Mouse (Mus musculus) brain, embryonic 14.5 days (tissue): Measurements from ENCODE around the gene Apobr.

Experiments used
- CTCF ChIP-seq: fragments of 200-500 bp; IDR thresholded peaks from 2 replicates; pipeline ENCODE4 v1.5.1; 2012; ENCODE audit warnings: inconsistent platforms, mild to moderate bottlenecking, moderate library complexity, borderline replicate concordance; ENCODE audit not compliant: insufficient read depth, insufficient read length; ENCODE audit errors: extremely low read depth
- POLR2A ChIP-seq: fragments of 200-500 bp; IDR thresholded peaks from 2 replicates; pipeline ENCODE4 v1.6.1; 2012; ENCODE audit warnings: mild to moderate bottlenecking, inconsistent platforms, borderline replicate concordance; ENCODE audit not compliant: poor library complexity, insufficient read depth, insufficient read length, severe bottlenecking; ENCODE audit errors: extremely low read depth

- TF ChIP-seq CTCF (no peak), POLR2A (no peak)
These were observed 35.0 kb downstream of the Apobr start for GRCm38 (mm10) chr7:126619559-126620275.
